Mouse (Mus musculus) CD4-positive, CD25-positive, alpha-beta regulatory T cell, adult 4 months (primary cell): ENCODE results near the gene Pax2. TPM values are rescaled to one million over a fixed set of nuclear protein-coding genes. Genes with fewer than 3 reads are reported as not detected.

Source experiments
- ATAC-seq: one replicate; pipeline ENCODE4 v1.8.0; 2017
- polyA plus RNA-seq, 2 experiments: library from polyadenylated mRNA; unstranded; fragments of 100-300 nt; shearing (Covaris generic); gene quantifications; one replicate each; pipeline ENCODE4 v1.2.1; 2017

Gene Pax2
- polyA plus RNA-seq, 2 experiments from 2014 or later: 0.13 TPM; not detected in 1

GRCm38 (mm10) chr19:44788488-44788887 lies 32.6 kb downstream of the Pax2 start:
- no peak for ATAC-seq

- no peak for ATAC-seq
These were observed 36.1 kb downstream of the Pax2 start for GRCm38 (mm10) chr19:44791981-44792380.

- ATAC-seq: no peak
These were observed 41.5 kb downstream of the Pax2 start for GRCm38 (mm10) chr19:44797110-44798060.

- no peak for ATAC-seq
These were observed 42.9 kb downstream of the Pax2 start for GRCm38 (mm10) chr19:44798731-44799130.

GRCm38 (mm10) chr19:44799156-44799555 lies 43.3 kb downstream of the Pax2 start:
- no peak for ATAC-seq

- no peak for ATAC-seq
These were observed 44.5 kb downstream of the Pax2 start for GRCm38 (mm10) chr19:44800327-44800726.

GRCm38 (mm10) chr19:44808734-44809133 lies 52.9 kb downstream of the Pax2 start:
- ATAC-seq: no peak

GRCm38 (mm10) chr19:44812666-44813429 lies 57.0 kb downstream of the Pax2 start:
- no peak for ATAC-seq

GRCm38 (mm10) chr19:44815111-44815510 lies 59.3 kb downstream of the Pax2 start:
- no peak for ATAC-seq

GRCm38 (mm10) chr19:44817403-44818128 lies 61.7 kb downstream of the Pax2 start:
- ATAC-seq: no peak

GRCm38 (mm10) chr19:44818676-44819075 lies 62.8 kb downstream of the Pax2 start:
- ATAC-seq: no peak

GRCm38 (mm10) chr19:44821581-44821980 lies 65.7 kb downstream of the Pax2 start:
- no peak for ATAC-seq

GRCm38 (mm10) chr19:44822295-44822694 lies 66.5 kb downstream of the Pax2 start:
- ATAC-seq: no peak

GRCm38 (mm10) chr19:44823657-44824056 lies 67.8 kb downstream of the Pax2 start:
- no peak for ATAC-seq

- ATAC-seq: no peak
These were observed 69.4 kb downstream of the Pax2 start for GRCm38 (mm10) chr19:44825216-44825768.

- ATAC-seq: no peak
These were observed 70.0 kb downstream of the Pax2 start for GRCm38 (mm10) chr19:44825819-44826218.

- ATAC-seq: no peak
These were observed 77.5 kb downstream of the Pax2 start for GRCm38 (mm10) chr19:44833391-44833790.

GRCm38 (mm10) chr19:44834218-44835041 lies 78.6 kb downstream of the Pax2 start:
- ATAC-seq: no peak

- no peak for ATAC-seq
These were observed 79.4 kb downstream of the Pax2 start for GRCm38 (mm10) chr19:44835042-44835930.
